Mouse (Mus musculus): ENCODE results near the gene Lsamp. TPM values are rescaled to one million over a fixed set of nuclear protein-coding genes. Genes with fewer than 3 reads are reported as not detected.

Lsamp gene
- polyA plus RNA-seq, 1 experiment from 2014 or later, result 29.4 TPM

DNA sequence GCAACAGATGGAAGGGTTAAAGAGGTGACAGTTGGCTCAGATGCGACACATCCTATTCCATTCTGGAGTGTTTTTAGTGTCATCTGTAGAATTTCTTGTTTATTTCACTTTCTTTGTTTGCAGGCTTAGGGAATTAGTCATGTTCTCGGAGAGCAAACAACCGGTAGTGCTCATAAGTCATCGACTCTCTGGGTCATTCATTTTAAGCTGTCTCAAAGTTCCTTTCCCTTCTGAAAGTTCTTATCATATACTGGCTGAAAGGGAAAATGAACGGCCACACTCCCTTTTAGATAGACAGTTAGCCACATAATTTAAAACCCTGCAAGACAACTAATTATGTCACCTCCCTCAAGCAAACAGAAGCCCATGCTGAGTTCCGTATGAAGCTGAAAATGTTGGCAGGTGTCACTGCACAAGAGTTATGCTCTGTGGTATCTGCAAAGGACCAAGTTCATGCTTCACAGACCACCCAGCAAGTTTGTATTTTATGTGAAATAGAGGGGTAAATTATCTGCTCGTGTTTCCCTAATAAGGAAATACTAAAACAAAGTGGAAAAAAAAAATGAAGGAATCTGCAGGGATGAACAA, 1079.2 kb downstream of the Lsamp start:
- no peak overlapping the region for H3K9ac ChIP-seq
- no peaks in the 10 kb centered on the region for H3K27me3 ChIP-seq (replicated peaks)
- H3K4me1 ChIP-seq, result no peaks in the 10 kb centered on the region
- no peak overlapping the region for H3K4me3 ChIP-seq
- WGBS, result 66% methylated on average over 7 of the region's 7 CpGs
- H3K36me3 ChIP-seq, result no peaks in the 10 kb centered on the region
- ATAC-seq (ENCODE audit: low FRiP score, low read depth), result no peak
- H3K27ac ChIP-seq, result no peak overlapping the region
- H3K4me2 ChIP-seq (replicated peaks), result no peak overlapping the region
- H3K9me3 ChIP-seq, result no peaks in the 10 kb centered on the region

DNA sequence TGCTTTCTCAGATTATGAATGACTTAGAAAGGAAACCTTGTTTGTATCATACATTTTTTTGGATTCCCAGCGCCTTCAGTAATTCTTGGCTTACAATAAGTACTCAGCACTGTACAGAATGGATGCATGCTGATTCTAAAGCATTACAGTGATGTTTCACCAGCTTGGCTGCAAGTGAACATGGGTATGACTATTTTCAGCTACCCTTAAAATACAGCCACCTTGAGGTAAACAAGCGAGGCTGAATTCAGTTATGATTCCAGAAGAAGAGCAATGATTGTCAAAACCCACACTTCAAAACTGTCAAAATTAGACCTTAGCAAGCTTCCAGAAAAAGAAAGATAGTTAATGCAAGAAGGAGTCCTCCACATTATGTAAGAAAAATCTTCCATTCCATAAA, 1089.3 kb downstream of the Lsamp start:
- Histone ChIP-seq H3K27me3 (replicated peaks) (no peaks in the 10 kb centered on the region), H3K9ac (no peak overlapping the region), H3K9me3 (no peaks in the 10 kb centered on the region), H3K4me3 (no peak overlapping the region), H3K4me2 (replicated peaks) (no peak overlapping the region), H3K27ac (no peak overlapping the region), H3K36me3 (no peaks in the 10 kb centered on the region), H3K4me1 (no peaks in the 10 kb centered on the region)
- WGBS, result 89% methylated on average over 2 of the region's 2 CpGs
- ATAC-seq (ENCODE audit: low FRiP score, low read depth), result no peak

DNA sequence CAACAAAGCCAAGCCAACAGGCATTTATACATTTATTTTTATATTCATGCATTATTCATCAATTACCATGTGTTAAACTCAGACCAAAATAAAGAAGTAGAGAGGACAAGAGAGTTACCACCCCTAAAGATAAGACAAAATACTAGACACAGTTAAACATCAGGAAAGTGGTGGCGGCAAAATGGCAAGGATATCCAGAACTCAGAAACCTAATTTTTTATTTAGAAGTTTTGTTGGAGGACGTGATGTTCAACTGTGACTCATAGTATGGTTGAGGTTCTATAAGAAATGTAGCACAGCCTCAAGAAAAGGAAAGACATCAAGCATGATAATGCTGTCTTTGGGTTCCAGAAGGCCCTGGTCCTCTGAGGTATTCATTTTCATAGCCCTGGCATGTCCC, 1104.5 kb downstream of the Lsamp start:
- Histone ChIP-seq H3K27me3 (replicated peaks) (no peaks in the 10 kb centered on the region), H3K27ac (no peak overlapping the region), H3K4me1 (no peaks in the 10 kb centered on the region), H3K4me2 (replicated peaks) (no peak overlapping the region), H3K9ac (no peak overlapping the region), H3K4me3 (no peak overlapping the region), H3K9me3 (no peaks in the 10 kb centered on the region), H3K36me3 (no peaks in the 10 kb centered on the region)
- no peak for ATAC-seq (ENCODE audit: low FRiP score, low read depth)
- 93% methylated on average over 2 of the region's 2 CpGs for WGBS

DNA sequence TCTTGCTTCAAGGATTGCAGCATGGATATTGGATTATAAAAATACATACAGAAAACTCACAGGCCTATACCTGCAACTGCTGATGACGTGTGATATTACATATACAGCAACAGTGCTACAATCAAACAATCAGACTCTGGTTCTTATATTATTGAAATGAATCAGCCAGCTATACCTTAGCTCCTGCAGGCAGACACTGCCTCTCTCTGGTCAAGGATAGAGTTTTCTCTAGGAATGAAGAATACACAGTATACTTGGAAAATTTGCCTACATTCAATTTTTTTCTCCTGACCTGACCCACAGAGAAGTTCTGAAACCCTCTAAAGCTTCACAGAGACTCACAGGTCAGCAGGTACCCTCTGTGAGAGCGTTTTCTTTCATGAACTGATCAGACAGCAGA, 1105.9 kb downstream of the Lsamp start:
- no peak overlapping the region for H3K9ac ChIP-seq
- H3K4me2 ChIP-seq (replicated peaks), result no peak overlapping the region
- no peak for ATAC-seq (ENCODE audit: low FRiP score, low read depth)

DNA sequence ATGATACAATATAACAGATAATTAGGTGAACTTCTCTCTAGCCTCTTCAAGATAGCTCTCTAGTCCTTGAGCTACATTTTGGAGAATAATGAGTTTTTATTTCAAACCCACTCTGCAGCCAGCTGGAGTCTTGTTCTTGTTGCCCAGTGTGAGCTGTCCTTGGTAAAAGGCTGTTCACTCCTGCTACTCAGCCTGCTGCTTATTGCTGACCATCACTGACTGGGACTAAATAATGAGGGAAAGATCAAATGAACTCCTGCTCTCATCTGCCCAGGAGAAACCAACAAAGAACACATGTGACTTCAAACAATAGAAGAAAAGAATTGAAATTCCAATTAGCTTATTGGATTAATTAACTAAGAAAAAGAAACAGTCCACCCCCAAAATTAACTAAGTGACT, 1107.1 kb downstream of the Lsamp start:
- H3K4me1 ChIP-seq, result no peaks in the 10 kb centered on the region
- H3K9me3 ChIP-seq, result no peaks in the 10 kb centered on the region
- no peak overlapping the region for H3K9ac ChIP-seq
- no peak overlapping the region for H3K4me3 ChIP-seq
- no peak for ATAC-seq (ENCODE audit: low FRiP score, low read depth)
- H3K27ac ChIP-seq, result no peak overlapping the region
- no peak overlapping the region for H3K4me2 ChIP-seq (replicated peaks)
- no peaks in the 10 kb centered on the region for H3K36me3 ChIP-seq
- H3K27me3 ChIP-seq (replicated peaks), result no peaks in the 10 kb centered on the region

More for the DNA sequence above, 1105.9 kb downstream of the Lsamp start:
- no peaks in the 10 kb centered on the region for H3K27me3 ChIP-seq (replicated peaks)
- H3K9me3 ChIP-seq, result no peaks in the 10 kb centered on the region
- H3K4me1 ChIP-seq, result no peaks in the 10 kb centered on the region
- no peaks in the 10 kb centered on the region for H3K36me3 ChIP-seq
- H3K4me3 ChIP-seq, result no peak overlapping the region
- WGBS, result 60% methylated on average over 2 of the region's 2 CpGs
- H3K27ac ChIP-seq, result no peak overlapping the region

DNA sequence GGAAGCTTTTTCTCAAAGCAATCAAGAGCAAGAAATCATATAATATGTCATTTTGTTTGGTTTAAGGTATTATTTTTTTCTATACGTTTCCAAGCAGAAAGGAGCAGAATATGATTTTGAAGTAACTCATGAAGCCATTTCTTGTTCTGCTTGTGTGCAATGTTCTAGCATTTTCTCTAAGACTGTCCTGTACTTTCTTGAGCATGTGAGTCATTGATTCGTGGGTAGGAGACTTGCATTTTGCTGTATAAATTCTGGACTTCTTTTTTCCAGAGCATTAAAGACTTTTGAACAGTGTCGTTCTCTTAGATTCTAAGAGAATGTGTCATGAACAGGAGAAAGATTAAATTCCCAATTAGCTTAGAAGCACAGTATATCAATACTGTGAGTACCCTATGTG, 1118.6 kb downstream of the Lsamp start:
- Histone ChIP-seq H3K36me3 (no peaks in the 10 kb centered on the region), H3K4me1 (no peaks in the 10 kb centered on the region), H3K27me3 (replicated peaks) (no peaks in the 10 kb centered on the region), H3K27ac (no peak overlapping the region), H3K4me3 (no peak overlapping the region), H3K4me2 (replicated peaks) (no peak overlapping the region), H3K9me3 (no peaks in the 10 kb centered on the region), H3K9ac (no peak overlapping the region)
- WGBS, result 86% methylated on average over 3 of the region's 3 CpGs
- ATAC-seq (ENCODE audit: low FRiP score, low read depth), result no peak

DNA sequence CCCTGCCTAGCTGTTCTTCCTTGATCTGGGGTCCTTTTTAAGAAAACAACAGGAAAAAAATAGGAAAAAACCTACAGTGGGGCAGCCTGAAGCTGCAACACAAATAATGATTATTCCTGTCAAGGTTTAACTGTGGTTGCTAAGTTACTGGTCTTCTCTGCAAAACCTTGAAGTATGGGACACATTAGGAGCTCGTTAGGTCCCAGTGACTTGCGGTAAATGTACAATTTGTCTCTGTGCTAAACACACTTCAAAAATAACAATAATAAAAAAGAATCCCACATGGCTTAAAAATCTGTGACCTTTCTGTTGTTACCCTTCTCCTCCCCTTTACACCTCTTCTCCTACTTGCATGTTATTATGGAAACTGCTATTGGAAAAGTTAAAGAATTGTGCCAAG, 1140.2 kb downstream of the Lsamp start:
- WGBS, result 63% methylated on average over 2 of the region's 2 CpGs
- no peak overlapping the region for H3K4me2 ChIP-seq (replicated peaks)
- H3K4me3 ChIP-seq, result no peak overlapping the region

DNA sequence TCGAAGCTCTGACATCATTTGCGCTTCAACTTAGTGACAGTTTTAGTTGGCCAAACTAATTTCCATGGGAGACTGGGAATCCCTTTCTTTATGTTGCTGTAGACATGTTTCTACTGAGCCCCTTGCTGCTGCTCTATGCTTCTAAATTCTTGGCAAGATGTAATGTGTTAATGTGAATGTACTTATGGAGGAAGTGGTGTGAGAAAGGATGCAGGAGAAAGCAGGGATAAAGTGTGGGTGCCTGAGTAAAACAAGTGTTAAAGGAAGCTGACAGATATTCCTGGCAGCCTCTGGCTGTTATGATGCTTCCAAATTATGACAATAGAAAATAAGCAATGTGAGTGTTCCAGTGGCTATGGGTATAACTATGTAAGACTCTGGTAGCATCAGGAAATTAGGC, 1140.9 kb downstream of the Lsamp start:
- no peaks in the 10 kb centered on the region for H3K27me3 ChIP-seq (replicated peaks)
- H3K4me3 ChIP-seq, result no peak overlapping the region
- 93% methylated on average over 2 of the region's 2 CpGs for WGBS
- no peaks in the 10 kb centered on the region for H3K9me3 ChIP-seq
- H3K9ac ChIP-seq, result no peak overlapping the region
- H3K4me1 ChIP-seq, result no peaks in the 10 kb centered on the region
- H3K27ac ChIP-seq, result no peak overlapping the region
- H3K36me3 ChIP-seq, result no peaks in the 10 kb centered on the region
- H3K4me2 ChIP-seq (replicated peaks), result no peak overlapping the region
- no peak for ATAC-seq (ENCODE audit: low FRiP score, low read depth)

More for the DNA sequence above, 1140.2 kb downstream of the Lsamp start:
- H3K27me3 ChIP-seq (replicated peaks), result no peaks in the 10 kb centered on the region
- no peaks in the 10 kb centered on the region for H3K36me3 ChIP-seq
- no peak for ATAC-seq (ENCODE audit: low FRiP score, low read depth)
- H3K27ac ChIP-seq, result no peak overlapping the region
- no peak overlapping the region for H3K9ac ChIP-seq
- no peaks in the 10 kb centered on the region for H3K9me3 ChIP-seq
- H3K4me1 ChIP-seq, result no peaks in the 10 kb centered on the region

DNA sequence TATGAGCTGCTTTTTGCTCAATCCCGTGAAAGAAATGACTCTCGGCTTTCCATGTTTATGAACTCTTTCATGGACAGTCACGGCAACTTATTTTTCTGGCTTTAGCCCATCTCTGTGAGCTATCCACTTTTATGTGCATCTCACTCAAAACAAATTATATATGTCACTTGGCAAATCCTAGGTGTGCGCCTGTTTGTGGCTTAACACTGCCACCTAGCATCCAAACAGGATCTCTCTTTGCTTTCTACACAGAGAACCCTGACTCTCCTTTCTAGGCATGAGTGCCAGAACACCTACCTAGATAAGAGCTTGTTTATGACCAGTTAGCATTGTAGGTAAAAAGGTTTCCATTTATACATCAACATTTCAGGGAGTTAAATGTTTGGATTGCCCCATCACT, 1146.9 kb downstream of the Lsamp start:
- Histone ChIP-seq H3K9ac (no peak overlapping the region), H3K36me3 (no peaks in the 10 kb centered on the region), H3K27ac (no peak overlapping the region), H3K9me3 (no peaks in the 10 kb centered on the region), H3K4me2 (replicated peaks) (no peak overlapping the region), H3K27me3 (replicated peaks) (no peaks in the 10 kb centered on the region), H3K4me1 (no peaks in the 10 kb centered on the region), H3K4me3 (no peak overlapping the region)
- no peak for ATAC-seq (ENCODE audit: low FRiP score, low read depth)
- 81% methylated on average over 4 of the region's 4 CpGs for WGBS

DNA sequence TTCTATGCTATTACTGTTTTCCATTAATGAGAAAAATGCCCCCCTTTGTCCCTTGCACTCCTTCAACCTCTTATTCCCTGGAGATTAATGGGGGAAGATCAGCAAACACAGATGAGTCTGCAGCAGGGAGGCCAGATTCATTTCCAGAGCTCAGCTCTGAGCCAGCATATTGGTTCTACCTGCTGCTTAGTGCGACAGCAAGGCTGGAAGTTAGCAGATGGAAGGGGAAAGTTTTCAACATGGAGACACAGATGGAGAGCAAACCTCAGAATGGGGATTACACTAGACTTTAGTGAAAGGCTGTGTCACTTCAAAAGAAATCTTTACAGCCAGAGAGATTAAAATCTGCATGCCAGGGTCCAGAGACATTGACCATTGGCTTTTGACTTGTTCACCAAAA, 1188.7 kb downstream of the Lsamp start:
- no peaks in the 10 kb centered on the region for H3K27me3 ChIP-seq (replicated peaks)
- H3K4me2 ChIP-seq (replicated peaks), result no peak overlapping the region
- ATAC-seq (ENCODE audit: low FRiP score, low read depth), result no peak
- no peaks in the 10 kb centered on the region for H3K36me3 ChIP-seq
- no peaks in the 10 kb centered on the region for H3K4me1 ChIP-seq
- no peak overlapping the region for H3K27ac ChIP-seq
- no peak overlapping the region for H3K9ac ChIP-seq
- WGBS, result 86% methylated on average over 1 of the region's 1 CpGs
- H3K4me3 ChIP-seq, result no peak overlapping the region
- H3K9me3 ChIP-seq, result no peaks in the 10 kb centered on the region

DNA sequence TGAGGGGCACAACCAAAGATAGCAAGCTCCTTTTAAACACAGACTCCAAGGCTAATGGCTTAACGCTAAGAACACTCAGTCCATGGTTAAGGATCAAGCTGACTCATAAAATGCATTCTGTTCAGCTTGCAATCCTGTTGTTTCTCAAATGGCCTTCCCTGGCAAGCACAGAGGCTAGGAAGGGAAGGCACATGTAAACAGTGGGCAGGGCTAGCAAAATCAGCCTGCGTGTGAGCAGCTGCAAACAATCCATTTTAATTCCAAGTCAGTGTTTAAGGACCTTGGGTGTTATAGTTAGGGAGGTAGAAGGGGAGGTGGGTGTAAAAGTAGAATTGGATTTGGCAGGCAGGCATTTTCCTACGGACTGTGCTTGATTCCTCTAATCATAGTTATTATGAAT, 1195.4 kb downstream of the Lsamp start:
- H3K27me3 ChIP-seq (replicated peaks), result no peaks in the 10 kb centered on the region
- H3K27ac ChIP-seq, result no peak overlapping the region
- H3K4me2 ChIP-seq (replicated peaks), result no peak overlapping the region
- no peak for ATAC-seq (ENCODE audit: low FRiP score, low read depth)
- H3K4me1 ChIP-seq, result no peaks in the 10 kb centered on the region
- no peak overlapping the region for H3K9ac ChIP-seq
- H3K4me3 ChIP-seq, result no peak overlapping the region
- H3K36me3 ChIP-seq, result no peaks in the 10 kb centered on the region
- H3K9me3 ChIP-seq, result no peaks in the 10 kb centered on the region
- 48% methylated on average over 3 of the region's 3 CpGs for WGBS

DNA sequence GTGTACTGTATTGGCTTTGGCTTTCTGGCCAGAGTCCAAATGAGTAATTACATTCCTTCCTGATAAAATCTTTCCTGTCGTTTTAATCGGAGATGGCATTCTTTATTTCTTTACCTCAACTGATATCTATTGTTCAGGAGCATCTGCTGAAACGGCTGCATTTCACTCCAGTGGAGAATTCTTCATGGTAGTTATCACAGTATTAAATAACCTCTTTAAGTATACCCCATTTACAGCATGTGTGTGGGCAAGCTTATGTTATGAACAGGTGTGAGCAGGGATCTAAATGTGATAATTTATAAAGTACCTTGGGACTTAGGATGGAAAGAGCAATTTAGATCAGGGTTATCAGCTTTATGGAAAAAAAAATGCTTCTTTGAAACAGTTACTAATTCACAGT, 1196.7 kb downstream of the Lsamp start:
- Histone ChIP-seq H3K4me1 (no peaks in the 10 kb centered on the region), H3K4me2 (replicated peaks) (no peak overlapping the region), H3K27ac (no peak overlapping the region), H3K36me3 (no peaks in the 10 kb centered on the region), H3K9me3 (no peaks in the 10 kb centered on the region), H3K27me3 (replicated peaks) (no peaks in the 10 kb centered on the region), H3K4me3 (no peak overlapping the region), H3K9ac (no peak overlapping the region)
- ATAC-seq (ENCODE audit: low FRiP score, low read depth), result no peak
- 47% methylated on average over 3 of the region's 3 CpGs for WGBS

DNA sequence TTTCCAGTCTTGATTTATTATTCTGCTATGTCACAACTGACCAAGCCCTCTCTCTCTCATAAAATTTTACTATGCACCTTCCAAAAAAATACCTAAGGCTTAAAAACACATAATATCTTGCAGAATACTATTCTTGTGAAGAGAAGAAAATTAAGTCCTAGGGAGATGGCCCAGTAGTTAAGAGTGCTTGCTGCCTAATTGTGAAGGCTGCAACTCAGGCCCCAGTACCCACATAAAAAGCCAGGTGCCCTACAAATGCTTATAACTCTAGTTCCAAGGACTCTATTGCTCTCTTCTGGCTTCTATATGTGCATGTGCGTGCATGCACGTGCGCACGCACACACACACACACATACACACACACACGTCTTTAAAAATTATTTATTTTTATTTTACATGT, 1225.9 kb downstream of the Lsamp start:
- H3K9ac ChIP-seq, result no peak overlapping the region
- H3K4me2 ChIP-seq (replicated peaks), result no peak overlapping the region
- H3K27me3 ChIP-seq (replicated peaks), result no peaks in the 10 kb centered on the region
- no peaks in the 10 kb centered on the region for H3K9me3 ChIP-seq
- H3K27ac ChIP-seq, result no peak overlapping the region
- no peaks in the 10 kb centered on the region for H3K36me3 ChIP-seq
- H3K4me1 ChIP-seq, result no peaks in the 10 kb centered on the region
- H3K4me3 ChIP-seq, result no peak overlapping the region
- WGBS, result 93% methylated on average over 5 of the region's 5 CpGs
- ATAC-seq (ENCODE audit: low FRiP score, low read depth), result no peak
